Mouse (Mus musculus) lung, embryonic 14.5 days (tissue): ENCODE data around the gene Mrpl21. TPM values are rescaled to one million over a fixed set of nuclear protein-coding genes. Genes with fewer than 3 reads are reported as not detected.

Experiments
- ATAC-seq: fragments of 200-750 bp; cut with Nextera tagmentation; 2 replicates; pipeline ENCODE4 v1.8.0; 2017; ENCODE audit warnings: mild to moderate bottlenecking, moderate TSS enrichment, moderate library complexity; ENCODE audit not compliant: insufficient read depth
- DNase-seq: peaks from one replicate; pipeline ENCODE4 v3.0.0-alpha.2; 2015
- H3K27ac ChIP-seq: fragments of 300-500 bp; sonication (generic); 2 replicates; pipeline ENCODE4 v1.5.1; 2014; ENCODE audit warnings: low read depth, mild to moderate bottlenecking, moderate library complexity
- H3K27me3 ChIP-seq: fragments of 300-500 bp; sonication (generic); 2 replicates; pipeline ENCODE4 v1.6.1; 2014; ENCODE audit warnings: low read length, control low read depth; ENCODE audit not compliant: insufficient read depth
- H3K36me3 ChIP-seq: fragments of 300-500 bp; sonication (generic); 2 replicates; pipeline ENCODE4 v1.6.1; 2014; ENCODE audit warnings: control low read depth; ENCODE audit not compliant: insufficient read depth
- H3K4me1 ChIP-seq: fragments of 300-500 bp; sonication (generic); 2 replicates; pipeline ENCODE4 v1.6.1; 2014; ENCODE audit warnings: antibody characterized with exemption, control low read depth; ENCODE audit not compliant: insufficient read depth
- H3K4me2 ChIP-seq: fragments of 300-500 bp; sonication (generic); 2 replicates; pipeline ENCODE4 v1.6.1; 2014; ENCODE audit warnings: mild to moderate bottlenecking
- H3K4me3 ChIP-seq: fragments of 300-500 bp; sonication (generic); 2 replicates; pipeline ENCODE4 v1.5.1; 2014; ENCODE audit warnings: low read depth, low read length
- H3K9ac ChIP-seq: fragments of 300-500 bp; sonication (generic); 2 replicates; pipeline ENCODE4 v1.6.1; 2014
- H3K9me3 ChIP-seq: fragments of 300-500 bp; sonication (generic); 2 replicates; pipeline ENCODE4 v1.6.1; 2016; ENCODE audit warnings: low read depth, low read length, control low read depth
- CTCF ChIP-seq: IDR thresholded peaks from 2 replicates; pipeline ENCODE4 v1.5.1; 2016; ENCODE audit warnings: antibody characterized with exemption, low read depth
- WGBS: fragments of 180-500 bp; shearing (Covaris S2); extraction: QIAGEN DNeasy Blood & Tissue Kit; methylation state at CpG from one replicate; pipeline ENCODE4 v1.1.7; 2014; 5-methylcytosine and 5-hydroxymethylcytosine counted together
- polyA plus RNA-seq: library from polyadenylated mRNA; unstranded; fragments of >200 nt; fragmentation: Nextera tagmentation; extraction: Ambion mirVana; gene quantifications from 2 replicates; pipeline ENCODE4 v1.2.1, GENCODE M21; 2014

Mrpl21 gene
- polyA plus RNA-seq, result 127 and 130 TPM in 2 replicates

GRCm38 (mm10) chr19:3282572-3283467, at the start of gene Mrpl21, which contains the start of gene Ighmbp2:
TSS of gene Mrpl21 (plus strand) at chr19:3282901.
TSS of gene Ighmbp2 (minus strand) at chr19:3283017.
- Histone ChIP-seq H3K4me3 (peak within 1 kb of the TSS; percentile 81), H3K27me3 (no peaks in the 10 kb centered on the region), H3K9ac (peak within 1 kb of the TSS; percentile 83), H3K4me2 (peak within 1 kb of the TSS; percentile 76), H3K4me1 (peaks cover 3% of the 10 kb centered on the region; the same call in 1 of the 2 replicates), H3K9me3 (no peaks in the 10 kb centered on the region), H3K36me3 (peaks cover 39% of the 10 kb centered on the region; the same call in 1 of the 2 replicates), H3K27ac (peak within 1 kb of the TSS; percentile 54; the same call in 1 of the 2 replicates)
- ATAC-seq (peak; percentile 95), DNase-seq (peak; percentile 94)
- whole genome bisulfite sequencing, result under 1% methylated on average over 49 of the region's 49 CpGs
- no peak for TF ChIP-seq CTCF

DNA sequence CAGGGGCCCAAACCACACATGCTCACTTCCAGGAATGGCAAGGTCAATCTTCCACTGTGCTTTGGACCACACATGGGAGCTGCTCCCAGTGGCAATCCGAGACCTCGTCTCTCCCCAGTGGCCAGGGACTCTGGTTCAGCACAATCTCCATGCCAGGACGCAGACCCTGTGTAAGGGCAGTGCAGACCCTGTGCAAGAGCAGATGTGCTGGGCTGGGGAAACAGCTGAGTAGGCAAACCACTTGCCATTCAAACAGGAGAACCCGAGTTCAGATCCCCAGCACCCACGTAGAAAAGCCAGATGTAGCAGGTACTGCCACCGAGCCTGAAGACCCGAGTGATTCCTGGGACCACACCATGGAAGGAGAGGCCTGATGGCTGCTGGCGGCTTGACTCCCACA, 22.7 kb upstream of the Mrpl21 start:
- DNase-seq (no peak), ATAC-seq (no peak)
- H3K27ac ChIP-seq, result no peak overlapping the region
- no peaks in the 10 kb centered on the region for H3K4me1 ChIP-seq
- H3K36me3 ChIP-seq, result peaks cover 46% of the 10 kb centered on the region
- H3K27me3 ChIP-seq, result no peaks in the 10 kb centered on the region
- no peak for TF ChIP-seq CTCF
- H3K4me3 ChIP-seq, result no peak overlapping the region
- no peak overlapping the region for H3K4me2 ChIP-seq
- WGBS, result 92% methylated on average over 8 of the region's 8 CpGs
- no peak overlapping the region for H3K9ac ChIP-seq
- no peaks in the 10 kb centered on the region for H3K9me3 ChIP-seq

DNA sequence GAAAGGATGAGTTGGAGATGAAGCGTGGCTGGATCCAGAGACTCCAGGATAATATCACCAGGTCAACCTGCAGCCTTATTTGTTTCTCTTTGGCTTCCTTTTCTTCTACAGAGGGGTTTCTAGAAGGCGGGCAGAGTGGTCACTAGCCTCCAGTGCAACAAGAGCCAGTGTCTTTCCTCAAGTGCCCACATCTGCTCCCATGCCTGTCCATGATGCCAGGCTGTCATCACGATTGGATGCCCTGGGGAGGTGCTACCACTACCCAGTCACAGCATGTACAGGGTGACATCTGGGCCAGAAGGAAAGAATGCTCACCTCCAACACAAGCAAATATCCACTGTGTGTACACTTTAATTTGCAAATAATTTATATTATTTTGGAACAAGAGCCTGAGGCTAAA, 22.1 kb upstream of the Mrpl21 start:
- Histone ChIP-seq H3K4me1 (no peaks in the 10 kb centered on the region), H3K27me3 (no peaks in the 10 kb centered on the region), H3K27ac (no peak overlapping the region), H3K36me3 (peaks cover 52% of the 10 kb centered on the region), H3K9me3 (no peaks in the 10 kb centered on the region), H3K9ac (no peak overlapping the region), H3K4me2 (no peak overlapping the region), H3K4me3 (no peak overlapping the region)
- TF ChIP-seq CTCF, result no peak
- WGBS, result 88% methylated on average over 3 of the region's 3 CpGs
- DNase-seq (no peak), ATAC-seq (no peak)

GRCm38 (mm10) chr19:3261336-3261735, 21.4 kb upstream of the Mrpl21 start:
- Histone ChIP-seq H3K27me3 (no peaks in the 10 kb centered on the region), H3K4me3 (no peak overlapping the region), H3K9ac (no peak overlapping the region), H3K9me3 (no peaks in the 10 kb centered on the region), H3K4me1 (no peaks in the 10 kb centered on the region), H3K27ac (no peak overlapping the region), H3K4me2 (no peak overlapping the region), H3K36me3 (peaks cover 59% of the 10 kb centered on the region)
- DNase-seq (no peak), ATAC-seq (no peak)
- 88% methylated on average over 7 of the region's 7 CpGs for WGBS
- no peak for TF ChIP-seq CTCF

- ATAC-seq, result no peak
- no peak overlapping the region for H3K4me3 ChIP-seq
Measured at GRCm38 (mm10) chr19:3261764-3262525, 20.8 kb upstream of the Mrpl21 start.

DNA sequence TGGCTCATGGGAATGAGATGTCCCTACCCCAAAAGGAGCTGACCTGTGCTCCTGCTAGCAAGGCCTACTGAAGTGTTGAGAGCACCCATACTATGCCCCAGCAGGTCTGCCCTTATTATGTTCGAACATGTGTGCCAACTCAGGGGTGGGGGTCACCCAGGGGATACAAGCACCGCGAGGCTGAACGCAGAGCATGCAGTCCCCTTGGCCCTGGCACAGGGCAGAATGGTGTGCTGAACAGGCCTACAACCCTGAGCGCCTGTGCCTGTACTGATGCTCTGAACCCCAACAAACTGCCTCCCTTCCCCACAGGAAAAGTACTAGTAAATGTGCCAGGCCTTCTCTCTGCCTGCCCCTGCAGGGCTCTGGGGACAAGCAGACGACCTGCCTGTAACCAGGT, 18.4 kb upstream of the Mrpl21 start:
- H3K36me3 ChIP-seq, result peaks cover 90% of the 10 kb centered on the region
- no peak overlapping the region for H3K4me3 ChIP-seq
- H3K4me2 ChIP-seq, result no peak overlapping the region
- no peak for TF ChIP-seq CTCF
- no peak overlapping the region for H3K27ac ChIP-seq
- no peak overlapping the region for H3K9ac ChIP-seq
- H3K4me1 ChIP-seq, result no peaks in the 10 kb centered on the region
- H3K9me3 ChIP-seq, result no peaks in the 10 kb centered on the region
- ATAC-seq, result no peak
- no peaks in the 10 kb centered on the region for H3K27me3 ChIP-seq
- no peak for DNase-seq
- WGBS, result 90% methylated on average over 6 of the region's 6 CpGs

More at GRCm38 (mm10) chr19:3261764-3262525, 20.8 kb upstream of the Mrpl21 start:
- Histone ChIP-seq H3K9me3 (no peaks in the 10 kb centered on the region), H3K27me3 (no peaks in the 10 kb centered on the region), H3K36me3 (peaks cover 66% of the 10 kb centered on the region), H3K4me2 (no peak overlapping the region), H3K9ac (no peak overlapping the region), H3K4me1 (no peaks in the 10 kb centered on the region), H3K27ac (no peak overlapping the region)
- no peak for DNase-seq
- 85% methylated on average over 12 of the region's 12 CpGs for WGBS
- no peak for TF ChIP-seq CTCF

DNA sequence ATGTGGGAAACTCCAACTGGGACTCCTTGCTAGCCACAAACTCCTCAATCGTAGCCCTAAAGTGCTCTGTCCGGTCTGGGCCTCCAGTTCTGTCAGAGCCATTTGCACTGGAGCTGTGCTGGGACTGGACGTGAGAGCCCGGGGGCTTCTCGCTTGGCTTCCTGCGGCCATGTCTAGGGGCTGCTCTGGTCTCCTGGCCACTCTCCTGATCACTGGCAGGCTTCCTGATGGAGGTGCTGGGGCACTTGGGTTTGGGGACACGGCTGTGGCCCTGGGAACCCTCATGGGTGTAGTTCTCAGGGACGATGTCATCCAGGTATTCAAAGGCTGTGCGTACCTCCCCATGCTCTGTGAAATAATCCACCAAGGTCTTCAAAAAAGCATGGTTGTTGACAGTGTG, 17.5 kb upstream of the Mrpl21 start:
- Histone ChIP-seq H3K4me1 (no peaks in the 10 kb centered on the region), H3K4me3 (no peak overlapping the region), H3K4me2 (no peak overlapping the region), H3K9ac (no peak overlapping the region), H3K27ac (no peak overlapping the region), H3K9me3 (no peaks in the 10 kb centered on the region), H3K36me3 (peaks cover 91% of the 10 kb centered on the region), H3K27me3 (no peaks in the 10 kb centered on the region)
- TF ChIP-seq CTCF, result no peak
- ATAC-seq, result no peak
- WGBS, result 94% methylated on average over 9 of the region's 9 CpGs
- DNase-seq, result no peak
